Mouse (Mus musculus): ENCODE measurements around the gene Anxa6.

Gene Anxa6

DNA sequence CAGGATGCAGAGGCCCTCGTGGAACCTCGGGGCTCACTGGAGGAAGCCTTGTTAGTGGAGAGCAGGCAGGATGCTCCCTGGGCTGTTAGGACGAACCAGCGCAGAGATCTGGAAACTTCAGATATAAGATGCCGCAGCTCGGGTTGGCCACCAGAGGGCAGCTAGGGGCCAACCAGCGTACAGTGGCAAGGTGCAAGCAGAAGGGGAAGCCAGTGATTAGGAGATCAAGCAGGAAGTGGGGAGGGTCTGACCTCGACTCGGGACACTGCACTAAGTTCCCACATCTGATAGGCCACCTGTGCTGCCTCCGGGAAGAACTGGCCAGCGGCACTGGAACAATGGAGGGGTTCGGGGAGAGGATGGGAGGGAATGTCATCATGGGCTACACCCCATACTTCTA, 35.0 kb downstream of the Anxa6 start:
- DNase-seq (ENCODE audit: extremely low read depth, low read depth) = peak; percentile 56

DNA sequence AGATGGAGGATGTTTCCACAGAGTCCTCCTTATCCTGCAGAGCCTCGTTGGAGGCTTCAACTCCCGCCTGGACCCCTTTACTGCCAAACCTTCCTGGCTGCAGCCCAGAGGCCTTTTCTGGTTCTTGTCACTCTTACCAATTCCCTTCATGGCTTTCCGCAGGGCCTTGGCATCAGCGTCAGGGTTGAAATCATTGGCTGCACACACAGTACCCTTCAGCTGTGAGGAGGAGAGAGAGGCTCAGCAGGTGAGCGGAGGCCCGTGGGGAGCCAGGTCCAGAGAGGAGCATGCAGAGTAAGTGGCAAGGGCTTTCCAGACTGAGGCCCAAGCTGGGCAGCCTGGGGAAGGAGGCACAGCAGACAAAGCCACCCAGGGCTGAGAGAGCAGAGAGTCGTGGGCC, 37.1 kb downstream of the Anxa6 start:
- no peak for DNase-seq (ENCODE audit: extremely low read depth, low read depth)

DNA sequence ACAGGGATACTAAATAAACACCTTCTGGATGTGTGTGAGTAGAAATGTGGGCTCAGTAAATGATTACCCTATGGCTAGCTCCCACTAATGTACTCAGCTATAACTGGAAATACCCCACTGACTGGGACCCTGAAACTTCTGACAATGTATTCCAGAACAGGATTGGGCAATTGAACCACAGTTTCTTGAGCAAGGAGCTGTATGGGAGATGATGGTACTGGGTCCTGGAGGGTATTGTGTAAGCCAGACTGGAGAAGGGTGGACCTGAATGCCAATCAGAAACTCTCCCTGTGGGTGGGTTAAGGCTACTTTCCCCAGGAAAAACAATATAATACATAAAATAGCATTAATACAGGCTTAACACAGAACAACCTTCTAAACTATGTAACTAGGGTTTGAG, 43.3 kb downstream of the Anxa6 start:
- no peak for DNase-seq (ENCODE audit: extremely low read depth, low read depth)

DNA sequence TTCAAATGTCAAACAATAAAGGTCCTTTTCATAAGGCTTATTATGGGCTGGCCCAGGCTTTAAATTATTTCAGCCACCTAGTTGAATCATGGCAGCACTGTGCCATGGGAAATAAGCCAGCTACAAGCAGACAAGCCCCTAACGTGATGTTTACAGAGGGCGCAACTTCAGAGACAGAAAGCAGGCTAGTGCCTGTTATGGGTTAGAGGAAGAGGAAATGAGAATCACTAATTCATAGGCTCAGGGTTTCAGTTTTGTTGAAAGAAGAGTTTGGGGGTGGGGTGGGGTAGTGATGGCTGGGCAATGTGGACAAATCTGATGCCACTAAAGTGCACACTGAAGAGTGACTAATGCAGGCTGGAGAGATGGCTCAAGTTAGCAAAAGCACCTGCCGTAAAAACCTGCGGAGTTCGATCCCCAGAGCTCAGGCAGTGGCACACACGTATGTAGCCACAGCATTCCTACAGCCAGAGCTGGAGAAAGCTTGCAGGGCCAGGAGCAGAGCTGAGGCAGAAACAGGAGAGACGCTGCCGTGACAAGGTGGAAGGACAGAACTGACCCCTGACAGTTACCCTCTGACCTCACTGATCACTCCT, 44.4 kb downstream of the Anxa6 start:
- DNase-seq (ENCODE audit: extremely low read depth, low read depth) = no peak

DNA sequence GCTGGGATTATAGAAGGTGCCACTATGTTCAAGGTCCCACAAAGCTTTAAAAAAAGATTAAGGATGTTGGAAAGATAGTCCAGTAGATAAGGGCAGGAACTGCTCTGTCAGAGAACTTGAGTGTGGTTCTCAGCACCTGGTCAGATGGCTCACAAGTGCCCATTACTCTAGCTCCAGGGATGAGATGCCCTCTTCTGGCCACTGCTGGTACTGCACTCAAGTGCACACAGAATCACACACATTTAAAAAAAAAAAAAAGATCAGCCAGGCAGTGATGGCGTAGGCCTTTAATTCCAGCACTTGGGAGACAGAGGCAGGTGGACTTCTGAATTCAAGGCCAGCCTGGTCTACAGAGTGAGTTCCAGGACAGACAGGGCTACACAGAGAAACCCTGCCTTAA, 45.3 kb downstream of the Anxa6 start:
- DNase-seq (ENCODE audit: extremely low read depth, low read depth) = no peak

DNA sequence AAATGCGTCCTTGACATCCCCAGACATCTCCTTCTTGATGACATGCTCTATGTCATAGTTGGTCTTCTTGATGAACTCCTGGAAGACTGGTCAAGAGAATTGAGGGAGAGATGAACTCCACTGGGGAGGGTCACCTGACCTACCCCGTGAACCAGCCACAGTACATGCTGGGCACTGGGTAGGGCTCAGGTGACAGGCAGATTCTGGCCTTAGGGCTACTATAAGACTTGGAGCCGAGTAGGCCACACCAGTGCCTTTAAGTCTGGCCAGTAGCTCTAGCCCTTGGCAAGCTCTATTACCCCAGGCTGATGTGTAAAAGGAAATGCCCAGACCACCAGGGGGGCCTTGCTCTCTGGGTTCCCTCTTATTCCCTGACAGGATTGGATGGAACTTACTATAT, 48.2 kb downstream of the Anxa6 start:
- DNase-seq (ENCODE audit: extremely low read depth, low read depth) = no peak

DNA sequence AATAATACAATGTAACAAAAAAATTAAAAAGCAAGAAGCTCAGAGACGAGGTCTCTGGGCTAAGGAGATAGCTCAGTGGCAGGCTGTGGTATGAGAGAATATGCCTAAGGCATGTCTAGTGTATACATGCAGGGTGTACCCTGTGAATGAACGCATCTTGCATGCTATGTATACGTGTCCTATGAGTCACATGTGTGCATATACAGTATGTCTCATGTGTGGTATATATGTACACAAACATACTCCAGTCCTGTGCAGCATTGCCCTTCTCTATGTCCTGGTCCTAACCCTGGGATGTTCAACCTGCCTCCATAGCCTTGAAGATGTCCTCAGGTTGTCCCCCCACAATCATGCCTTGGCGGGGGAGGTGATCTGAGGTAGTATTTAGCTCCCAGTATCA, 48.7 kb downstream of the Anxa6 start:
- DNase-seq (ENCODE audit: extremely low read depth, low read depth) = no peak

DNA sequence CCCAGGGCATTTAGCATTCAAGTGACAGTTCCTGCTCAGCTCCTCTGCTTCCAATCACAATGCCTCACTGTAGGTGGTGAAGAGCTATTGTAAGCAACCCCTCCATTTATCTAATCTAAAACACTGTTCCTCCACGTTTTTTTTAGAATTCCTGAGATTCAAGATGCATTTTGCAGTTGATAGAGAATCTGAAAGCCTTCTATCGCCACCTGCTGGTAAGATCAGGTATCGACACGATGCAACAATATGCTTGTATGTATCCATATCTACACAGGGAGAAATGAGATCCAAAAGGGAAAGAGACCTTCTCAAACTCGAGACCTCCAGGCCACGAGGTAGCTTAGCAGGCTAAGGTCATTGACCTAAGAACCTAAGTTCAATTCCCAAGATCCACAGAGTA, 49.2 kb downstream of the Anxa6 start:
- DNase-seq (ENCODE audit: extremely low read depth, low read depth) = peak; percentile 50

DNA sequence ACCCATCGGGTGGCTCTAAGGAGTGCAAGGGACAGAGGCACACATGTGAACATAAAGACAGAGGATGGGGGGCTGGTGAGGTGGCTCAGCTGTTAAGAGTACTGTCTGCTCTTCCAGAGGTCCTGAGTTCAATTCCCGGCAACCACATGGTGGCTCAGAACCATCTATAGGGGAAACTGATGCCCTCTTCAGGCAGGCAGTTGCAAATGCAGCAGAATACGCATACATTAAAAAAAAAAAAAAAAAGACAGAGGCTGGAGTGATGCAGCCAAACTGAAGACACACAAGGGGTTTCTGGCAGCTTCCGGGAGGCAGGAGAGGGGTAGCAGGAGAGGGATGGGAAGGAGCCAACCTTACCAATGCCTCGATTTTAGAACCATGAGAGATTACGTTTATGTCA, 50.7 kb downstream of the Anxa6 start:
- no peak for DNase-seq (ENCODE audit: extremely low read depth, low read depth)

DNA sequence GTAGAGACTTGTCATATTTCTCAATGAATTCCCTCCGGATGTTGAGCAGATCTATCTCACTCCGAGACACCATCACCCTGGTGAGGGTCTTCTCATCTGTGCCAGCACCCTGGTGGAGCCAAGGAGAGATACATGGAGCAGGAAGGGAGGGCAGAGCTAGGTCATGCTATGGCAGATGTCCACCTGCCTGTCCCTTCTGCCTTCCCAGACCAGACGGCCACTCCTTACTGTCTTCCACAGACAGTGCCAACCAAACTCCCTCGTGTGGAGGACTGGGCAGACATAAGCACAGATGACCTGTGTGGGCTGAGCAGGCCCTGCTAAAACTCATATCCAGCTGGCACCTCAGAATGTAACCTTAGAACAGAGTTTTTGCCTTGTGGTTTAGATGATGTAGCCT, 51.6 kb downstream of the Anxa6 start:
- no peak for DNase-seq (ENCODE audit: extremely low read depth, low read depth)

DNA sequence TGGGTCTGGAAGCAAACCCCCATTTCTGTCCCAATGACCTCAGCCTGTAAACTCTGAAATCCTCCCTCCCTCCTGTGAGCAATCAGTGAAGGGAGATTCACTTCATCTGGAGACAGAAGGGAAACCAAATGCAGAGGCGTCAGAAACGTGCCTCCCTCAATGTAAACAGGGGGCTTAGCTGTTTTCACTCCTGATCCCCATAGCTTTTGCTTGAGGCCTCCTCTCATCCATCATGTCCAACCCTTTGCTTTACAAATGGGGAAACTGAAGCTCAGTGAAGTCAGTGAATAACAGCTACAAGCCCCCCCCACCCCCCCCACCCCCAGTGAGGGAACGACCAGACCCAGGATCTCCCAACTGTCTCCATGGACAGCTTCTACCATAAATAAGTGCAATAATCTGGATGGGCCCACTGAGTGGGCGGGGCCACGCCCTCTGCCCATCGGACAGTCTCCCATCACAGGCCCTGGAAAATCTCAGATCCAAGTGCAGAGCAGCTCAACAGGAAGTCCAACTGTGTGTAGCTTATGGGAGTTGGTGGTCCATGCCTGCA, 55.8 kb downstream of the Anxa6 start:
- DNase-seq (ENCODE audit: extremely low read depth, low read depth) = no peak

DNA sequence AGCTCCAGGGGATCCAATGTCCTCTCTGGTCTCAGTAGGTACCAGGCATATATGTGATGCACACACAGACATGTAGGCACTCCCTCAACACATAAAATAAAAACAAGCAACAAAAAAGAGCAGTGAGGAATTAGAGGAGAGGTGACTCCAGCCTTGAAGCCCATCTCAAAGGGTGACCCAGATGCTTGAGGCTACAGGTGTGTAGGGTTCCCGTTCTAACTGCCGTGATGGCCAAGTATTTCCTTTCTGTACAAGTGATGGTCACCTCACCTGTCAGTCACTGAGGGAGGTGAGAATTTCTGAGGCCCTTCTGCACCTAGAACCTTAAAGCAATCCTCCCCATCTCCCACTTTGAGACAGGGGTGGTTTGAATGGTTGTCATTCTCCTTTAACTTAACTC, 56.9 kb downstream of the Anxa6 start:
- no peak for DNase-seq (ENCODE audit: extremely low read depth, low read depth)

DNA sequence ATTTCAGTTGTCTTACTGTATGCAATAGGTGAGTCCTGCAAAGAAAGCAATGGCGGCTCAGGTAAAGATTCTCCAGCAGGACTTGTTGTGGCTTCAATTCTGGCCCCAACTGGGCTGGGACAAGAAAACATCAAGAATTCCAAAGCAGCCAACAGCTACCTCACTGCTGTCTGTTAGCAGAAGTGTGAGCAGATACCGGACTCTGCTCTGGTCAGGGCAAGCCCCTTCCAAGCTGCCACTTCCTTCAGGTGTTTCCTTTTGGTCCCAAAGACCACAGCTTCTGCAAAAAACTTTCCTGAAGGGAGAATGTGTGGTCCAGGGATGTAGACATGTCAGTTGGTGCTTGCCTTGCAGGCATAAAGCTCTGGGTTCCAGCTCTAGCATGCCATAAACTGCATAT, 57.5 kb downstream of the Anxa6 start:
- no peak for DNase-seq (ENCODE audit: extremely low read depth, low read depth)

DNA sequence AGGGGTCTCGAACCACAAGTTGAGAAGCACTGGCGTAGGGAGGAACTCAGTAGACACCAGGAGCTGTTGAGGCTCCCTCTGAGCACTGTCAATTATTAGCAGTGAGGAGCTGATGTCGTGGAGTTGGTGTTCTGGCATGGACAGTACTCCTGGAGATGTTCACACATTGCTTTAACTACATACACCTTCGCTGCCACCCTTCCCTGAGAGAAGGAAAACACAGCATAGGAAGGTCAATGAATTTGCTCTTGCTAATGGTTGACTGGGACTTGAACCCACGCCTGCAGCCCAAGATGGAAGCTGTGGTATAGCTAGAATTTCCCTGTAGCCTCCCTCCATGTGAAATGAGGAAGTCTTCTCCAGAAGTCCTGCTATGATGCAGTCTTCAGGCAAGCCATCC, 57.9 kb downstream of the Anxa6 start:
- DNase-seq (ENCODE audit: extremely low read depth, low read depth) = no peak

DNA sequence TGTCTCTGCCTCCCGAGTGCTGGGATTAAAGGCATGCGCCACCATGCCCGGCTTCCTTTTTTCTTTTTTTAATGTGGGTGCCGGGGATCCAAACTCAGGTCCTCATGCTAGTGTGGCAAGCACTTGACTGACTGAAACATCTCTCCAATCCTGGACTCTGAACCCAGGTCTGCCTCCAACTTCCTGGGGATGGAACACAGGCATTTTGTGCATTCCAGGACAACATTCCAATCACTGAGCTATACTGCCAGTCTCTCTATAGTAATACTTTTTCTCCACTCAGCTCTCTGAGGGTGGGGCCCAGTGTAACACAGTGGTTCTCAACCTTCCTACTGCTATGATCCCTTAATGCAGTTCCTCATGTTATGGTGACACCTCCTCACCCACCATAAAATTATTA, 58.6 kb downstream of the Anxa6 start:
- no peak for DNase-seq (ENCODE audit: extremely low read depth, low read depth)

DNA sequence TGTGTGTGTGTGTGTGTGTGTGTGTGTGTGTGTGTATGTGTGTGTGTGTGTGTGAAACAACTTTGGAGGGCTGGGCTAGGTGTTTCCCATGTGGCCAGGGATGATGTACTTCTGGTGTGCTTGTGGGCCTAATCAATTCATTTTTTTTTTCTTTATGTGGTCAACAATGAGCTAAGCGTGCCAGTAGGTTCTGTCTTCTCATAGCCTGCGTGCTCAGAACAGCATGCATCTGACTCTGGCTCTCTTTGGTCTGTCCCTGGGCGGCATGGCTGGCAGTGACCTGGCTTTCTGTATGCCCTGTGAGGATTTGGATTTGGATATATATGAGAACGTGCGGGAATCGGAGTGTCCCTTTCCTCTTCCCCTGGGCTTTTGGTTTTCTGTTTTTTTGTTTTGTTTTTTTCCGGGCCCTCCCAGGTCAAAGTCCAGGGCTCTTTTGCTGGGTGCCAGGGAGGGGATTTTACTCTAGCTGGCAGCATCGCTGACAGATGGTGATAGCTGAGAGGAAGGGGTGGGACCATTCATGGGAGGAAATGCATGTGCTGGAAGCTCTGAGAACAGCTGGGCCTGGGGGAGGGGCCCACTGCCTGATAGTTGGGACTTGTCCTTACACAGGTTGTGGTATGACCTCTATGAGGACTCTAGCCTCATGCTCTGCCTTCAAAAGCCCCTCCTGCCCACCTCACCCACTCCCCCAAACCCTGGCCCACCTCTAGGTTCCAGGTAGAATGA, 59.6 kb downstream of the Anxa6 start:
- peak; percentile 58 for DNase-seq (ENCODE audit: extremely low read depth, low read depth)

DNA sequence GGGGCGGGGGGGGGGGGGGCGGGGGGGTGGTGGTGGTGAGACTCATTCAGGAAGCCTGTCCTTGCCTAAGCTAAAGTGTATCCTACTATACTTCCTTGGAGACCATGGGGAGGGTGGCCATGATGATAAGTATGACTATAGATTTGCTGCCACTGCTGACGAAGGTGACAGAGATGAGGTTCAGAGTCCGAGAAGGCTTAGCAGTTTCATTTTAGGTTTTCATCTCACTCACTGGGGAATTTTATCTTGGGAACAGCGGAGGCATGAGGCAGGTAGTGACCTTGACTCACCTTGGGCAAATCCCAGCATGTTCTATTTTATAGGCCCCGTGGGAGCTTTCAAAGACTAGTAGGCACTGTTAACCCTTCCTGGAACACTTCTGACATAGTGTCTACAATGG, 60.5 kb downstream of the Anxa6 start:
- DNase-seq (ENCODE audit: extremely low read depth, low read depth) = no peak

DNA sequence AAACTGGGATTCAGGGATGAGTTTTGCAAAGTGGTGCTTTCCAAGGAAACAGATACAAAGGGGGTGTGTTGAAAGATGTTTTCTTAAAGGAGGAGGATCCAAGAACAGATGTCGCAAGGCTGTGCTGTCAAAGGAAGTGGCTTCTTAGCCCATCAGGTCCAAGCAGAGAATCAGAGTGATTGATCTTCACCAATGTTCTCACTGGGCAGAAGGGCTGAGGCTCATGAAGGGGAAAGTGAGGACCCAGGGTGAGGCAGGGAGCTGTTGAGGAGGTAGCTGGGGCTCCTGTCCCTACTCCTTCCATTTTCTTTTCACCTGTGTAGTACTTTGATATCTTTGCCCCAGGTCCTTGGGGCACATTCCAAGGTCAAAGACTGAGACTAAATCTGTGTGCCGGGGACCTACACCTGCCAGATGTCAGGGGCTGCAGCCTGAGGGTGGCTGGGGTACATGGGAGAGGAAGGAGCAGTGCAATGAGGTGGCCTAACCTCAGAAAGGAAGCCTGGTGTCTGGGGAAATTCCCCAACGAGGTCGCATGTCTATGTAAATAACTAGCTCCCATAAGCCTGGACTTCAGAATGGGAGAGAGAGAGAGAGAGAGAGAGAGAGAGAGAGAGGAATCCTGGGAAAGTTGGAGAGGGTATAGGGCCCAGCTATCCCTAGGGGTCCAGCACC, 61.1 kb downstream of the Anxa6 start:
- DNase-seq (ENCODE audit: extremely low read depth, low read depth) = no peak

DNA sequence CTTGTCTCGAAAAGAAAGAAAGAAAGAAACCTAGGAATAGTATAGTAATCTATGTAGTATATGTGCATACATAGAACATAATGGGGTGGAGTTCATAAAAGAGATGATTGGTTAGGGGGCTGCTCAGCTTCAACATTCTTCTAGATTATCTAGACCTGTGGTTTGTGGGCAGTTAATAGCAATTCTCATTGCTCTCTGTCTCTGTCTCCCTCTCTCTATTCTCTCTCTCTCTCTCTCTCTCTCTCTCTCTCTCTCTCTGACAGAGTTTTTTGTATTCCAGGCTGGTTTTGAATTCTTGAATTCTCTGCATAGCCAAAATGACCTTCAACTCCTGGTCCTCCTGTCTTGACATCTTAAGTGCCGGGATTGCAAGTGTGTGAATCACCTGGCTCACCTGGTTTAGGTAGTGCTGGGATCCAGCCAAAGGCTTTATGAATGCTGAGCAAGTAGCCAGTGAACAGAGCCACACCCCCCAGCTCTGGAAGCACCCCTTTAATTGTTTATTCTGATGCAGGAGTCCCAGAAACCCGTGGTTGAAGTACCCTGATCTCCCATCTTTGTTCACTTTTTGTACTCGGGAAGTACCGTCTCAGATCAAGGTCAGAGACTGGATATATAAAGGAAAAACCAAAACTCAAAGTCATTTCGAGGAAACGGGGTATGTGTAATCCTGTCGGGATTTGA, 61.7 kb downstream of the Anxa6 start:
- DNase-seq (ENCODE audit: extremely low read depth, low read depth) = peak; percentile 69

DNA sequence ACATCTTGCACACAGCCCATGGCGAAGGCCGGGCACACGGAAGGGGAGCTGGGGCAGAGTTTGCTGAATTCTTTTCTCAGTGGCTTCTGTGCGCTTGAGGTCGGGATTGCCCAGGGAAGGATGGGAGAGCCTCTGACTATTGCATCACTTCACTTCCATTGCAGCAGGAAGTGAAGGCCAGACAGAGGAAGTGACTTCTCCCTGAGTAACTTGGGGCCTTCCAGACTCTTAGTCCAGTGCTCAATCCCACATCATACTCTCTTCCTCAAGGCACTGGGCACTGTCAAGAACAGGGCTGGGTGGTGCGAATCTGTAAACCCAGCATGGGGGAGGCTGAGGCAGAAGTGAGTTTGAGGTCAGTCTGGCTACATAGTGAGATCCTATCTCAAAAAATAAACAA, 68.0 kb downstream of the Anxa6 start:
- no peak for DNase-seq (ENCODE audit: extremely low read depth, low read depth)

DNA sequence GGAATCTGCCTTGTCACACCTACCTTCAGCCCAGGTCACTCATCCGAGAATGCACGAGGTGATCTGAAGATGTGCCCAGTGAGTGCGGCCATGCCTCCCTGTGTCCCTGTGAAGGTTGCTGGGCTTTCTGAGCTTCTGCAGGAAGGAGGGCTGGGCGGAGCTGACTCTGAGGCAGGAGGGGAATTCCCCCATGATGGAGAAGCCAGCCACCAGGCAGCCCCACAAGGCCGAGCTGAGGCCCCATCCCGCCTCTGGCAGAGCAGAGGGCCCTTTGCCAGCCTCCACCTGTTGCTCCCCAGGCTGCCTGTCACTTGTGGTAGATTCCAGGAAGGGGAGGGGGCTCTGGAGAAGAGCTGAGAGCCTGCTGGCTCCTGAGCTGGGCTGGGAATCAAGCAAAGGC, 70.4 kb downstream of the Anxa6 start, which contains the start of gene Tnip1:
Gene Tnip1 (minus strand): TSS at position 108 of the 400 bp plus-strand sequence.
- no peak for DNase-seq (ENCODE audit: extremely low read depth, low read depth)

DNA sequence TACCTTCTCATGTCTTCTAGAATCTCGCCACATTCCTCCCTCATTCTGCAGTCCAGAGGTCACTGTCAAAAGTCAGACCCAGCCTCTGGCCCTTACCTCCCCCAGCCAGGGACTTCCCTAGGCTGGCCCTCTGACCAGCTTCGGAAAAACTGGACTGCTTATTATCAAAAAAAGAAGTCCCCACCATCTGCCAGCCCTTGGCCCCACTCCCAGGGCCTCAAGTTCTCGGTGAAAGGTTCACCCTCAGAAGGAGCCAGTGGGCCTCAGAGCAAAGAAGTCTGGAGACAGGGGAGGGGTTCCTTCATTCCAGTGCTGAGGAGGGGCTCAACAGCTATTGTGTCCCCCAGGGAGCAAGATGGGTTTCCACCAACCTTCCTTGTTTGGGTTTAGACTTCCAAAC, 71.3 kb downstream of the Anxa6 start:
- DNase-seq (ENCODE audit: extremely low read depth, low read depth) = no peak
